Mouse (Mus musculus): ENCODE data around the gene Ctsw. TPM values are rescaled to one million over a fixed set of nuclear protein-coding genes. Genes with fewer than 3 reads are reported as not detected.

The Ctsw gene
- total and polyA plus RNA-seq, 3 experiments, result not detected

DNA sequence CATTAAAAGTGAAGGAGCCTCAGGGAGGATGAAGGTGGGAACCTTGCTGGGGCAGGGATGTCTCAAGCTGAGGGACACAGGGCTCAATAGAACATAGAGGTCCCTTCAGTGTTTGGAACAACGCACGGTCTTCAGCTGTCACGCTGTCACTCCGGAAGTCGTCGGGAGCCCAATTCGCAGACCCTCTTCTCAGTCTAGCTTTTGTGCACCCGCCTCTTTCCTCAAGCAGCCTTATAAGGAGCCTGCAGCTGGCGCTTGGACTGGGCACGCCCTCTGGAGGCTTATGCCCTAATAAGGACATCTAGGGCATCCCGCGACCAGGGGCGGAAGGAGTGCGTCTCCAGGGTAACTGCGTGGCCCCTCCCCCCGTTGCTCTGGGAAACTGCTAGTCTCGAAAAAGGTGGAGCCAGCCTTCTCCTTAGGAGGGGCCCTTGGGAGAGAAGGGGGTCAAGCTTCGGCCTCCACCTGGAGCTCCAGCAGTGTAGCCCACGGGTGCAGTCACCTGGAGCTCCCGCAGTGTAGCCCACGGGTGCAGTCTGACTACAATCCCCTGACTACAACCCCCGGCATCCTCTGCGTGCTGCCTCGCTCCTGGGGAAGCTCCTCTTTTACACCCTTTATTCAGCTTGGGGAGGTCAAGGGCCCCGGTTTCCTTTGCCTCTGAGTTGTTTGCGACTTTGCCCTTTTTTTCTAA, 20.7 kb upstream of the Ctsw start:
- Histone ChIP-seq H3K9me3 (replicated peaks) (no peaks in the 10 kb centered on the region), H3K4me1 (ENCODE audit: insufficient read depth, low read depth, low read length) (peaks cover 55% of the 10 kb centered on the region), H3K27me3 (ENCODE audit: insufficient read depth, low read length) (no peaks in the 10 kb centered on the region), H3K36me3 (replicated peaks) (peaks cover 52% of the 10 kb centered on the region), H3K4me3 (ENCODE audit: low read depth, low read length) (peak overlapping the region; percentile 77)
- ATAC-seq (ENCODE audit: extremely low read depth, insufficient number of reproducible peaks, low FRiP score, poor library complexity, severe bottlenecking), result peak; percentile 79
- DNase-seq (ENCODE audit: low spot score), result peak; percentile 87
- no peak for TF ChIP-seq TAL1 (conservative IDR thresholded peaks at IDR 0.05; ENCODE audit: low read depth, low read length)
- TF ChIP-seq POLR2AphosphoS5 (IDR thresholded peaks at IDR 0.05; ENCODE audit: insufficient replicate concordance, low read depth, low read length), result no peak
- TF ChIP-seq CTCF (IDR thresholded peaks at IDR 0.05; ENCODE audit: low read depth, low read length), result no peak
- TF ChIP-seq GATA2 (IDR thresholded peaks at IDR 0.05; ENCODE audit: borderline replicate concordance, low read depth, low read length), result no peak
- no peak for TF ChIP-seq GATA1 (IDR thresholded peaks at IDR 0.05; ENCODE audit: borderline replicate concordance, low read length)

DNA sequence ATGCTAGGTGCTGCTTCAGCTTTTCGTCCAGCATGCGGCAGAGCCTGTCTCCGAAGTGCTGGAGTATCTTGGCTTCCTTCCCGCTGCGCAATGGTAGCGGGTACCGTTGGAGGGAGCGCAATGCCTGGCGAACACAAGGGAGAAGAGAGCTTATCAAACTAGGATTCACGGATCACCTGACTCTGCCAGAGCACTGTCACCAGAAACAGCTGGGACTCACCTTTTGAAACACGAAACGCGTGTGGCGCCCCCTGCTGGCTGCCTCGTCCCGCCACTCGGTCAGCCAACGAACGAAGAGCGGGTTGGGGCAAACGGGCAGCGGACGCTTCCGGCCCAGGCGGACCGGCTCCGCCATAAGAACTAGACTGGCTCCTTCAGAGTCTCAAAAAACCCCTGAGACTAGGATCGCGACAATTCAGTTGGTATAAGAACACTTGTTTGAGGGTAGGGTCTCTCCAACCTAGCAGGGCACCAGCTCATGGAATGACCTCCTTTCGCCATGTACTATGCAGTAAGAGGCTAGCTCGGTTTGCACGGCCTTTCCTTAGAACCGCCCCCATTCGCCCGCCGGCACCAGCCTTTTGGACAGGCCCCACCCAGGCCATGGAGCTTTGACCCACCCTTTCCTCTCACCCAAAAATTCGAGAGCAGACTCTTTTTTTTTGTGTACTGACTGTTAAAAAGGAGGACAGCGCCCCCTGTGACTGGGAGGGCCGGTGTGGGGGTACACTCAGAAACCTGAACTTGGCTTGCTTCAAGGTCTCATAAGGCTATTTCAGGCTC, 19.7 kb upstream of the Ctsw start, which contains the start of gene Mus81:
Mus81 (minus strand) TSS at position 635 of the 783 bp plus-strand sequence.
- Histone ChIP-seq H3K36me3 (replicated peaks) (peaks cover 53% of the 10 kb centered on the region), H3K4me3 (ENCODE audit: low read depth, low read length) (peak within 1 kb of the TSS; percentile 77), H3K9me3 (replicated peaks) (no peaks in the 10 kb centered on the region), H3K4me1 (ENCODE audit: insufficient read depth, low read depth, low read length) (peaks cover 59% of the 10 kb centered on the region), H3K27me3 (ENCODE audit: insufficient read depth, low read length) (no peaks in the 10 kb centered on the region)
- peak; percentile 45 for ATAC-seq (ENCODE audit: extremely low read depth, insufficient number of reproducible peaks, low FRiP score, poor library complexity, severe bottlenecking)
- peak; percentile 89 for DNase-seq (ENCODE audit: low spot score)
- TF ChIP-seq CTCF (IDR thresholded peaks at IDR 0.05; ENCODE audit: low read depth, low read length) (peak; percentile 72), TAL1 (conservative IDR thresholded peaks at IDR 0.05; ENCODE audit: low read depth, low read length) (no peak)

DNA sequence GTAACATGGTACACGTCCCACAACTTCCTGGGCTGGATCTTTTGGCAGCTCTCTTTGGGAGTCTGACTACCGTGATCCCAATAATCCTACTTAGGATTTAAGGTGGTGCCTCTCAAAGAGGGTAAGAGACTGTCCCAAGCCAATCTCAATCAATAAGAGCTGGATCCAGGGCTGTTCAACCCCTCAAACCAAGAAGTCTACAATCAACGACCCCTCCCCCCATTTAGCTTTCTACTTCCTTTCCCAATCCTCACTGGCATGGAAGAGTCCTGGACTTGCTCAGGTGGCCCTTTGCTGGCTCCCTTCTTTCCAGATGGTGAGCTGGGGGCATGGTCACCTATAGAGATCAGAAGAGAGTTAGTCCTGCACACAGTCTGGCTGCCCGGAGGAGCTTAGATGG, 18.5 kb upstream of the Ctsw start:
- Histone ChIP-seq H3K36me3 (replicated peaks) (peaks cover 56% of the 10 kb centered on the region), H3K4me3 (ENCODE audit: low read depth, low read length) (no peak overlapping the region), H3K4me1 (ENCODE audit: insufficient read depth, low read depth, low read length) (peaks cover 48% of the 10 kb centered on the region)

DNA sequence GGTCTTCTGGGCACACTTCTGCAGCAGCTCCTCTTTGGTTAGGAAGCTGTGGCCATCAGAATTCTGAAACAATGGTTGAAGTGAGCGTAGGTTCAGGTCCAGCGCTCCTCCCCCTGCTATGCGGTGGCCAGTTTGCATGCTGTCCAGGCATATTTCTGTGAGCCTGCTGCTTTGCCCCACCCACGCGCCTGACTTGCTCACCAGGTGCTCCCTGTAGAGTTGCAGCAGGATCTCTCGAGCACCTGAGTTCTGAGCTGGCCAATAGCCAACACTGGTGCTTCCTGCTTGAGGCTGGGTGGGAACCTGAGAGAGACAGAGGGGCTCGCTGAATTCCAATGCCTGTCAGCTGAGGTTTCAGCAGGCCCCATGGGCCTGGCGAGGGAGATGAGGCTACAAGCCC, 18.0 kb upstream of the Ctsw start:
- TF ChIP-seq GATA2 (IDR thresholded peaks at IDR 0.05; ENCODE audit: borderline replicate concordance, low read depth, low read length) (no peak), CTCF (IDR thresholded peaks at IDR 0.05; ENCODE audit: low read depth, low read length) (no peak), GATA1 (IDR thresholded peaks at IDR 0.05; ENCODE audit: borderline replicate concordance, low read length) (no peak), POLR2AphosphoS5 (IDR thresholded peaks at IDR 0.05; ENCODE audit: insufficient replicate concordance, low read depth, low read length) (no peak), TAL1 (conservative IDR thresholded peaks at IDR 0.05; ENCODE audit: low read depth, low read length) (no peak)
- peaks cover 48% of the 10 kb centered on the region for H3K4me1 ChIP-seq (ENCODE audit: insufficient read depth, low read depth, low read length)
- peaks cover 59% of the 10 kb centered on the region for H3K36me3 ChIP-seq (replicated peaks)

More for the DNA sequence above, 18.5 kb upstream of the Ctsw start:
- ATAC-seq (ENCODE audit: extremely low read depth, insufficient number of reproducible peaks, low FRiP score, poor library complexity, severe bottlenecking) (no peak), DNase-seq (ENCODE audit: low spot score) (no peak)
- H3K9me3 ChIP-seq (replicated peaks), result no peaks in the 10 kb centered on the region
- H3K27me3 ChIP-seq (ENCODE audit: insufficient read depth, low read length), result no peaks in the 10 kb centered on the region
- TF ChIP-seq TAL1 (conservative IDR thresholded peaks at IDR 0.05; ENCODE audit: low read depth, low read length) (no peak), GATA1 (IDR thresholded peaks at IDR 0.05; ENCODE audit: borderline replicate concordance, low read length) (no peak), POLR2AphosphoS5 (IDR thresholded peaks at IDR 0.05; ENCODE audit: insufficient replicate concordance, low read depth, low read length) (no peak), CTCF (IDR thresholded peaks at IDR 0.05; ENCODE audit: low read depth, low read length) (no peak)

DNA sequence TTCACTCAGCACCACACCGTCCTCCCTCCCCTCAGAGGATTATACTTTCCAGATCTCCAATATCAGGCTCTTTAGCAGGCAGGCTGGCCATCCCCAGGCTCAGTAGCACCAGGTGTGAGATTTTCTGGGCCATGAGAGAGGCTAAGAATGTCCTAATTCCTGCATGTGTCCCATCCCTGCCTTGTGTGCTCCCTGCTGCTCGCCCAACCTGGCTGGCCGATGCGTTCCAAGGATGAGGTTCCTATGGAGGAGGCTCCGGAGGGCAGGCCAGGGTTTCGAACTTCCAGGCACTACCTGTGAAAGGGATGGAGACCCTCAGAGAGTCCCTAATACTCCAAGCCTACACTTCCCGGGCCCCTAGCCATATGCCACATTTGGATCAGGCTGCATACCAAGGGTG, 17.5 kb upstream of the Ctsw start:
- no peaks in the 10 kb centered on the region for H3K9me3 ChIP-seq (replicated peaks)
- no peak for DNase-seq (ENCODE audit: low spot score)
- no peaks in the 10 kb centered on the region for H3K27me3 ChIP-seq (ENCODE audit: insufficient read depth, low read length)
- H3K4me1 ChIP-seq (ENCODE audit: insufficient read depth, low read depth, low read length), result peaks cover 48% of the 10 kb centered on the region
- H3K4me3 ChIP-seq (ENCODE audit: low read depth, low read length), result no peak overlapping the region
- H3K36me3 ChIP-seq (replicated peaks), result peaks cover 59% of the 10 kb centered on the region
- TF ChIP-seq GATA2 (IDR thresholded peaks at IDR 0.05; ENCODE audit: borderline replicate concordance, low read depth, low read length) (no peak), CTCF (IDR thresholded peaks at IDR 0.05; ENCODE audit: low read depth, low read length) (no peak), POLR2AphosphoS5 (IDR thresholded peaks at IDR 0.05; ENCODE audit: insufficient replicate concordance, low read depth, low read length) (no peak), TAL1 (conservative IDR thresholded peaks at IDR 0.05; ENCODE audit: low read depth, low read length) (no peak), GATA1 (IDR thresholded peaks at IDR 0.05; ENCODE audit: borderline replicate concordance, low read length) (no peak)
- ATAC-seq (ENCODE audit: extremely low read depth, insufficient number of reproducible peaks, low FRiP score, poor library complexity, severe bottlenecking), result no peak

More for the DNA sequence above, 18.0 kb upstream of the Ctsw start:
- H3K4me3 ChIP-seq (ENCODE audit: low read depth, low read length), result no peak overlapping the region
- no peak for DNase-seq (ENCODE audit: low spot score)
- H3K27me3 ChIP-seq (ENCODE audit: insufficient read depth, low read length), result no peaks in the 10 kb centered on the region
- no peaks in the 10 kb centered on the region for H3K9me3 ChIP-seq (replicated peaks)
- no peak for ATAC-seq (ENCODE audit: extremely low read depth, insufficient number of reproducible peaks, low FRiP score, poor library complexity, severe bottlenecking)

DNA sequence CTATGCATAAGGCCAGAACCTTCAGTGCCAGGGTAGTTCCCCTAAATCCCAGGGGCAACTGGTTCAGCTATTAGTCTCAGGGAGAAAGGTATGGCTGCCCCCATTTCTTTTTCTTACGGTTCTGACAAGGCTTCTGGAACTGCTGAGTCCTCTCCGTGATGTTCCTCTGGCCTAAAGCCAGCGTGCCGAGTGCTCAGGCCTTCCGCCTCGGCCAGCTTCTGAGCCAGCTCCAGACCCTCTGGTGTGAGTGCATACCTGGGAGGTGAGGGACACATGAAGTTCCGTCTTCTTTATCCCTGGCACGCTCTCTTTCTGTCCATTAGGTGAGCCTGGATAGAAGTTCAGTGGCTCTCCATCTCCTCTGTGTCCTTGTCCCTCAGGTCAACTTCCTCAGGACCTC, 17.1 kb upstream of the Ctsw start:
- H3K4me1 ChIP-seq (ENCODE audit: insufficient read depth, low read depth, low read length), result peaks cover 48% of the 10 kb centered on the region
- peaks cover 59% of the 10 kb centered on the region for H3K36me3 ChIP-seq (replicated peaks)
- no peak overlapping the region for H3K4me3 ChIP-seq (ENCODE audit: low read depth, low read length)
- H3K9me3 ChIP-seq (replicated peaks), result no peaks in the 10 kb centered on the region
- no peaks in the 10 kb centered on the region for H3K27me3 ChIP-seq (ENCODE audit: insufficient read depth, low read length)
- DNase-seq (ENCODE audit: low spot score) (no peak), ATAC-seq (ENCODE audit: extremely low read depth, insufficient number of reproducible peaks, low FRiP score, poor library complexity, severe bottlenecking) (no peak)
- TF ChIP-seq GATA1 (IDR thresholded peaks at IDR 0.05; ENCODE audit: borderline replicate concordance, low read length), result no peak
- TF ChIP-seq POLR2AphosphoS5 (IDR thresholded peaks at IDR 0.05; ENCODE audit: insufficient replicate concordance, low read depth, low read length), result no peak
